Mouse (Mus musculus) cerebellum, adult 18-20 months (tissue): ENCODE data around the gene Bdkrb2.
A peak's percentile ranks its signal among the peaks of the same experiment; 100 is the strongest.

Experiments used
- DNase-seq, 2 experiments: peaks; one replicate each; pipeline ENCODE4 v3.0.0; 2021

The Bdkrb2 gene

GRCm38 (mm10) chr12:105547151-105547550 lies 15.9 kb upstream of the Bdkrb2 start:
- DNase-seq, result no peak

GRCm38 (mm10) chr12:105548001-105548400 lies 15.0 kb upstream of the Bdkrb2 start:
- DNase-seq, result no peak

GRCm38 (mm10) chr12:105548881-105549280 lies 14.1 kb upstream of the Bdkrb2 start:
- no peak for DNase-seq

- DNase-seq, result no peak
Measured at GRCm38 (mm10) chr12:105549835-105550802, 12.9 kb upstream of the Bdkrb2 start.

- DNase-seq, result peak; percentile 58 to 60
Measured at GRCm38 (mm10) chr12:105551551-105551989, 11.5 kb upstream of the Bdkrb2 start.

GRCm38 (mm10) chr12:105554151-105554772 lies 8.8 kb upstream of the Bdkrb2 start:
- DNase-seq, result no peak

- DNase-seq, result no peak
Measured at GRCm38 (mm10) chr12:105555172-105555571, 7.9 kb upstream of the Bdkrb2 start.

GRCm38 (mm10) chr12:105557250-105557925 lies 5.6 kb upstream of the Bdkrb2 start:
- no peak for DNase-seq

- no peak for DNase-seq
Measured at GRCm38 (mm10) chr12:105561007-105561534, 2.0 kb upstream of the Bdkrb2 start.

GRCm38 (mm10) chr12:105562056-105562820 lies 788 bp upstream of the Bdkrb2 start:
- DNase-seq, result no peak

GRCm38 (mm10) chr12:105563726-105564275 lies 775 bp downstream of the Bdkrb2 start:
- no peak for DNase-seq

- no peak for DNase-seq
Measured at GRCm38 (mm10) chr12:105565221-105565620, 2.2 kb downstream of the Bdkrb2 start.

GRCm38 (mm10) chr12:105571867-105572266 lies 8.8 kb downstream of the Bdkrb2 start:
- DNase-seq, result no peak

- DNase-seq, result no peak
Measured at GRCm38 (mm10) chr12:105572622-105573021, 9.6 kb downstream of the Bdkrb2 start.

- no peak for DNase-seq
Measured at GRCm38 (mm10) chr12:105574356-105574755, 11.3 kb downstream of the Bdkrb2 start.

GRCm38 (mm10) chr12:105580490-105580889 lies 17.5 kb downstream of the Bdkrb2 start:
- DNase-seq, result no peak

GRCm38 (mm10) chr12:105582486-105582885 lies 19.5 kb downstream of the Bdkrb2 start:
- DNase-seq, result no peak

GRCm38 (mm10) chr12:105583484-105583883 lies 20.5 kb downstream of the Bdkrb2 start:
- DNase-seq, result no peak

- peak; percentile 57 to 82 for DNase-seq
Measured at GRCm38 (mm10) chr12:105584851-105585250, 21.8 kb downstream of the Bdkrb2 start.

- DNase-seq, result no peak
Measured at GRCm38 (mm10) chr12:105587526-105587925, 24.5 kb downstream of the Bdkrb2 start.

- DNase-seq, result peak in 1 of 2 experiments; percentile 15
Measured at GRCm38 (mm10) chr12:105590786-105591185, 27.8 kb downstream of the Bdkrb2 start.

GRCm38 (mm10) chr12:105592361-105592761 lies 29.3 kb downstream of the Bdkrb2 start:
- DNase-seq, result peak; percentile 46 to 51
